Mouse (Mus musculus) thymus, postnatal 25 days (tissue): ENCODE results near the gene Ankrd12.

Experiments used
- DNase-seq: peaks from one replicate; pipeline ENCODE4 v3.0.0; 2022

Ankrd12 gene

GRCm38 (mm10) chr17:66076934-66077333, at the start of gene Ankrd12:
Gene Ankrd12, minus strand, starts transcription at chr17:66077089.
- peak; percentile 95 for DNase-seq

GRCm38 (mm10) chr17:66125211-66125610, 48.3 kb upstream of the Ankrd12 start:
- DNase-seq, result no peak

- DNase-seq, result peak; percentile 15
These were observed 47.1 kb upstream of the Ankrd12 start for GRCm38 (mm10) chr17:66123816-66124610.

DNA sequence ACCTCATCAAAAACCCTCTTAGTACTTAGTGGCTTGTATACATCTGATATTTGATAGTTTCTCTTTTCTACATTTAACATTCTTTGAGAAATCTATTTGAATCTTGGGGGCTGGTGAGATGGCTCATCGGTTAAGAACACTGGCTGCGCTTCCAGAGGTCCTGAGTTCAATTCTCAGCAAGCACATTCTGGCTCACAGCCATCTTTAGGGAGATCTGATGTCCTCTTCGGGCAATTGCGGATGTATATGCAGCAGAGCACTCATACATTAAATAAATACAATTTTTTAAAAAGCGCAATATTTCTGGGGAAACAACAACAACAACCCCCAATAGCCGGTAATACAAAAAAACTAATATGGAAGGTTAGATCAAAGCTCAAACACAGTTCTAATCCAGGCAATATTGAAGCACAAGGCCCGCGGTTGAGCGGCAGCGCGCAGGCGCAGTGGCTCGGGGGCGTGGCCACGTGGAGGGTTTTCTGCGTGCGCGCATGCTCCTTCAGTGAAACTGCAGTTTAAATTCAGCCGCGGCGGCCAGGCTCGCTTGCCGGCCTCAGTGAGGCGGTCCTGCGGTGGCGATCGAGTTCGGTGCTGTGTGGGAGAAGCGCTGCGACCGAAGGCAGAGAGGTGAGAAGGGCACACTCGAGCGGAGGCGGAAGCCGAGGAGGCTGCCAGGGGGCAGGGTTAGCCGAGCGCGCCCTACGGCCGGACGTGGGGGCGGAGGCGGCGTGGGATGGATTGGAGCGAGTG, 46.4 kb upstream of the Ankrd12 start, which contains the start of gene Ddx11:
Ddx11 (plus strand) TSS at position 455 of the 750 bp plus-strand sequence.
- DNase-seq, result peak; percentile 93

DNA sequence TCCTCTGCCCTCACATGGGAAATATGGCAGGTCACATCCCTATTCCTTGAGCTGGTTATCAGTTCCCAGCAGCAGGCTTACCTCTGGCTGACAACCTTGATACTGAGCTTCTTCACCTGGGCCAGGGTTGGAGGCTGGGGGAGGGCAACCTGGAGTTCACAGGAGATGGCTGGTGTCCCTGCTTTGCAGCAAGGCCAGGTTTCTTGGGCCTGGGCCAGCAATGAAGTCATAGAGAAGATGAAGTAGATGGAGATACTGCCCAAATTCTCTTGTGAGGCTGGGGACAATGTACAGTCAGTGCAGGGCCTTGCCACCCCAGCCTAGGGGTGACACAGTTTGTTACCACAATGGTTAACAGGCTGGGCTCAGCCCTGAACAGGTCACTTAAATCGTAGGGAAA, 43.8 kb upstream of the Ankrd12 start:
- DNase-seq, result no peak

GRCm38 (mm10) chr17:66118991-66119390, 42.1 kb upstream of the Ankrd12 start:
- DNase-seq, result no peak

GRCm38 (mm10) chr17:66112166-66112565, 35.3 kb upstream of the Ankrd12 start:
- DNase-seq, result no peak

DNA sequence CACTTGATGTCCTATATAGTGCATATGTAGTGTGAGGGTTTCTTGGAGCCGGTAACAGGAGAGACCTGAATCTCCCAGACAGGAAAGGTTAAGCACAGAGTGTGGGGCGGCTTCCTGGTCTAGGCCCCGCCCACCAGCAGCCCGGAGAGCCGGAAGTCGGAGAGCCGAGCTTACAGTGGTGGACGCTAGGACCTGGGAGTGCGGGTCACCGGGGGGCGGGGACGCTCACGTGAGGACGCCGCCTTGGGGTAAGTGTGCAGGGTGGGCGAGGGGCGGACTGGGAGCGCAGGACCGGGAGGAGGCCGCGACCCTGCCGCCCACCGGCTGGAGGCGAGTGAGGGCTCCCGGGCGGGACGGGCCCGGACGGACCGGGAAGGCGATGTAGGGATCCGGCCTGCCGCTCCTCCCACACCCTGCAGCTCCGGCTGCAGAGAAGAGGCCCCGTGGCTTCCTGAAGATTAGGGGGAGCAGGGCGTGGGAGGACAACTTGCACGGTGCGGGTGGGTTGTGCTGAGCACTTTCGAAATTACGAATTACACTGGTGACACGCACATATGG, 34.6 kb upstream of the Ankrd12 start, which contains the start of gene Washc1:
Washc1 (plus strand) TSS at position 144 of the 558 bp plus-strand sequence.
- peak; percentile 88 for DNase-seq

DNA sequence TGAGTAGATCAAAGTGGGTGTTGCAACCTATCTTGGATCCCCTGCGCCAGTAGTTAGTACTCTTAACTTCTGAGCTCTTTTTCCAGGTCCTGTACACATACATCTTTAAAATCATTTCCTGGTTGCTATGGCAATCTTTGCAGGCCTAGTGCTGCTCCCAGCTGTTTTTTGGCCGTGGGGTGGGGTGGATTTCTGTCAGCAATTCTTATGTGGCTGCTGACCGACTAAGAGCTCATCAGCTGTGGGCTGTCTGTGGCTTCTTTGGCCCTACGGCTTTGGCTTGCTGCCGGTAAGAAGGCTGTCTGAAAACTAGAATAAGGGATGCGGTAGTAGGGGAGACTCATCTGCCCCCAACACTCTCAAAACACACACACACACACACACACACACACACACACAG, 33.9 kb upstream of the Ankrd12 start:
- peak; percentile 30 for DNase-seq

- DNase-seq, result no peak
These were observed 31.3 kb upstream of the Ankrd12 start for GRCm38 (mm10) chr17:66108198-66108597.

- DNase-seq, result no peak
These were observed 30.6 kb upstream of the Ankrd12 start for GRCm38 (mm10) chr17:66107466-66107865.

DNA sequence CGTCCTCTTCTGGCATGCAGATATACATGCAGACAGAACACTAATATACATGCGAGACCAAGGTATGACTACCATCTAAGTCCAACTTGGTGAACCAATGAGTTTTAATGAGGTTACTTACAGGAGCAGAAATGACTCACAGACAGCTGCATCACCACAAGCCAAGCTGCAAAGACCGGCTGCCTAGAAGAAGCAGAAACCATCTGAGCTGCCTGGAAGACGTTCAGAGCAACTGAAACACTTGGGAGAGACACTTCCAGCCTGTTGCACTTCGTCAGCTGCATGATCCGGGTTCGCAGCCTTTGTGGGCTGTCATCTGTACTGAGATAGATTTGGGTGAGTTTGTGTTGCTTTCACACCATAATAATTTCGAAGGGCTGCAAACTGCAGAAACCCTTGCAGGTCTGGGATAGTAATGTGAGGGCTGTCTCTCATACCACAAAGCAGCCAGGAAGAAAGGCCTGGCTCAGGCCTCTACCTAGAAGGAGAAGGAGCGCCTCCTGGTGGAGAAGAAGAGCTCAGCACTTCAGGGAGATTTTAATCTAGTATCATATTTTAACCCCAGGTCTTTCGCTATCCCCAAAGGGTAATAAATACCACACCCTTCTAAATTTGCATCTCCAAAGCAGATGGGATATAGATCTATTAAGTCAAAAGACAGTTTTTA, 29.8 kb upstream of the Ankrd12 start:
- DNase-seq, result peak; percentile 71

DNA sequence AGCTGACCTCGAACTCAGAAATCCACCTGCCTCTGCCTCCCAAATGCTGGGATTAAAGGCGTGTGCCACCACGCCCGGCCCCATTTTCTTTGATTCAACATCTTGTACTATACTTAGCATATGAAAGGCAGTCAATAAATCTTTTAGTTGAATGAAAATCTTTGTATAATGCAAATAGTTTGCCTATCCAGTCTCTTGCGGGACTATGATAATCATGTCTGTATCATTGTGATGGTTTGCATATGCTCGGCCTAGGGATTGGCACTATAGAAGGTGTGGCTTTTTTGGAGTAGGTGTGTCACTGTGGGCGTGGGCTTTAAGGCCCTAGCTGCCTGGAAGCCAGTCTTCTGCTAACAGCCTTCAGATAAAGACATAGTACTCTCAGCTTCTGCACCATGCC, 27.2 kb upstream of the Ankrd12 start:
- DNase-seq, result no peak

- DNase-seq, result peak; percentile 89
These were observed 24.8 kb upstream of the Ankrd12 start, which contains the start of gene Ndufv2 for GRCm38 (mm10) chr17:66101380-66102330. Gene Ndufv2, minus strand, starts transcription at chr17:66101559.

GRCm38 (mm10) chr17:66100566-66101379, 23.9 kb upstream of the Ankrd12 start:
- DNase-seq, result peak; percentile 16

GRCm38 (mm10) chr17:66092664-66093063, 15.8 kb upstream of the Ankrd12 start:
- no peak for DNase-seq

- DNase-seq, result no peak
These were observed 15.2 kb upstream of the Ankrd12 start for GRCm38 (mm10) chr17:66092065-66092464.

DNA sequence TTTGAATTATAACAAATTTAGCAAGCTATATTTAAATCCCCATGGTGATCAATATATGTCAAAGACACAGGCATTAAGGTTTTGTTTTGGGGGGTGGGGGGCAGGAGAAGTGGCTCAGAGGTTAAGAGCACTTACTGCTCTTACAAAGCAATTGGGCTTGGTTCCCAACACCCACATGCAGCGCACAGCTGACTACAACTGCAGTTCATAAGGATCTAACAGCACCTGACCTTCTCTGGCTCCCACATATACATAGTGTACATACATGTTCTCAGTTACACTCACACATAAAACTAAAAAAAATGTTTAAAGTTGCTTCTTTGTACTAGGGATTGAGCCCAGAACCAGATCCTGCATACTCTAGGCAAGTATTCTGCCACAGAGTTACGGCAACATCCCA, 14.5 kb upstream of the Ankrd12 start:
- DNase-seq, result no peak

DNA sequence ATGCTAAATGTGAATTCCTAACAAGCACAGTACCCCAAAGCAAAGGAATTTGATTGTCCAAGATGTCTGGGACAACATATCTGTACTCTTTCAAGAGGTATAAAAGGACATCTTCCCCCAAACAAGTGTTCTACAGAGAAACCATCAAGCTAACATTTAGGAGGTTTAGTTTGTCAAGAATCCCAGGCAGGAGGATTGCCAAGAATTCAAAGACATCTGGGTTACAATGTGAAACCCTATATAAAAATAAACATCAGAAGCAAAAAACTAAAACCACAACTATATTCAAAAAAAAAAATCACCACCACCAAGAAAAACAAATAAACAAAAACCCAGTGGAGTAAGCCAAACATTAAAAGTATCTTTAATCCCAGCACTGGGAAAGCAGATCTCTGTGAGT, 13.4 kb upstream of the Ankrd12 start:
- DNase-seq, result no peak

GRCm38 (mm10) chr17:66085038-66085437, 8.1 kb upstream of the Ankrd12 start:
- DNase-seq, result no peak

GRCm38 (mm10) chr17:66084486-66084885, 7.6 kb upstream of the Ankrd12 start:
- no peak for DNase-seq
